Mouse (Mus musculus) thymus, postnatal 0 days (tissue): ENCODE measurements around the gene Nle1. TPM values are rescaled to one million over a fixed set of nuclear protein-coding genes. Genes with fewer than 3 reads are reported as not detected.

ENCODE experiments used
- DNase-seq: peaks from one replicate; pipeline ENCODE4 v3.0.0-alpha.2; 2015; ENCODE audit warnings: low spot score
- polyA plus RNA-seq: library from polyadenylated mRNA; unstranded; fragments of >200 nt; fragmentation: Nextera tagmentation; extraction: Ambion mirVana; gene quantifications from 2 replicates; pipeline ENCODE4 v1.2.1, GENCODE M21; 2015

Nle1 gene
- polyA plus RNA-seq, 1 experiment from 2014 or later: 36.1 TPM

DNA sequence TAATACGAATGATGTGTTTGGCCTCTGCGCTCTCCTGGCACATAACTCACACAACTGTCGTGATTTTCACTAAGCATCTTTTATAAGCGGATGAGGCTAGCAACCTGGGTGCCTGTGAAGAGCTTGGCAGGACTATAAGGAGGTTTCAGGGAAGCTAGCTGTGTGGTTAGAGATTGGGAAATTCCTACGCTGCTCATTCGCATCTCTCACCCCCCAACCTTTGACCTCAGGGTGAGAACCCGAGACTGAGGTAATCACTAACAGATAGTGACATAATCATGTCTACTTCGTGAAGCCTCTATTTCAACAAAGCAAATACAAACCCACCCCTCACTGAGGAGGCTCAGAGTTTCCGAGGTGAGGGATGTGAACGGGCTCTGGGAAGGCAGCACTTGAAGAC lies 12.6 kb upstream of the Nle1 start:
- no peak for DNase-seq

- DNase-seq: peak; percentile 82
Measured at GRCm38 (mm10) chr11:82914711-82915352, 6.6 kb upstream of the Nle1 start.

- no peak for DNase-seq
Measured at GRCm38 (mm10) chr11:82910679-82911389, 2.6 kb upstream of the Nle1 start.

DNA sequence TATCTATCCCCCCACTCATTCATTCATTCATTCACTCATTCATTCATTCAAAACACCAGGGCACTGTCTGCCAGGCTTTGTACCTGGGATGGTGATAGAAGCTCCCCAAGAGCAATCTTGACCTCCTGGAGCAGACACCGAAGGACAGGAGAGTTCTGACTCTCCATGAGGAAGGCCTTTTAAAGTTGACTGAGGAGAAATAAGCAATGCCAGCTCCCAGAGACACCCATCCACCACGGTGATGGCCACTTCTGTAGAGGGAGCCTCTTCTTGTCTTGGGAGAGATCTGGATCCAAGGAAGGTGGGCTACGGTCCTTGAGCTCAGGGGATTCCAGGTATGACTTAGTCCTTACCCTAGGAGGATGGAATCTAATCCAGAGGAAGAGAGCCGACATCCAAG lies 2.0 kb upstream of the Nle1 start, which contains the start of gene Unc45b:
TSS of gene Unc45b (plus strand) at position 301 of the 400 bp plus-strand sequence.
- no peak for DNase-seq

DNA sequence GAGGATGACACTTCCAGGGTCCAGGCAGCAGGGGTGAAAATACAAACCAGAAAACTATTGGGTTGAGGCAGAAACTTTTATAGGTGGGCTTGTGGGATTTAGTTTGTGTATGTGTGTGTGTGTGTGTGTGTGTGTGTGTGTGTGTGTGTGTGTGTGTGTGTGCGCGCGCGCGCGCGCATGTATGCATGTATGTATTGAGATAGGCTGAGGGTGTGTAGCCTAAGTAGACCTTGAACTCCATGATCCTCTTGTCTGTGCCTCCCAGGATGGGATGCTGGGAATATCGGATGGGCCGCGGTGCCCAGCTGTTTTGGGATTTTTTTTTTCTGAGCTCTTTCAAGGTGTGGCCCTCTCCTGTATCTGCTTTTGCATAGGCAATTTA lies 388 bp upstream of the Nle1 start:
- DNase-seq: no peak

DNA sequence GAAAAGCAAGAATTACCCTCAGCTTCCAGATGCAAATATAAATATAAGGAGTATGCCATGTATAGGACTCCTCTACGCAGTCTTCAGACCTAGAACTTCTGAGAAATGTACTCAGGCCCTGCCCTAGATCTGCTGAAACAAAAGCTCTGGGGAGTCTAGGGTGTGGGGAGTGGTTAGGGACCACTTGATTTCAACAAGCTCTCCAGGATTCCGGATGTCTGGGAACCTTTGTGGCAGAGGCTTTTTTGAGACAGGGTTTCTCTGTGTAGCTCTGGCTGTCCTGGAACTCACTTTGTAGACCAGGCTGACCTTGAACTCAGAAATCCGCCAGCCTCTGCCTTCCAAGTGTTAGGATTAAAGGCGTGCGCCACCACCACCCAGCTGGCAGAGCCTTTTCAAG lies 2.4 kb downstream of the Nle1 start:
- no peak for DNase-seq

- DNase-seq: no peak
Measured at GRCm38 (mm10) chr11:82904952-82905351, 3.3 kb downstream of the Nle1 start.

DNA sequence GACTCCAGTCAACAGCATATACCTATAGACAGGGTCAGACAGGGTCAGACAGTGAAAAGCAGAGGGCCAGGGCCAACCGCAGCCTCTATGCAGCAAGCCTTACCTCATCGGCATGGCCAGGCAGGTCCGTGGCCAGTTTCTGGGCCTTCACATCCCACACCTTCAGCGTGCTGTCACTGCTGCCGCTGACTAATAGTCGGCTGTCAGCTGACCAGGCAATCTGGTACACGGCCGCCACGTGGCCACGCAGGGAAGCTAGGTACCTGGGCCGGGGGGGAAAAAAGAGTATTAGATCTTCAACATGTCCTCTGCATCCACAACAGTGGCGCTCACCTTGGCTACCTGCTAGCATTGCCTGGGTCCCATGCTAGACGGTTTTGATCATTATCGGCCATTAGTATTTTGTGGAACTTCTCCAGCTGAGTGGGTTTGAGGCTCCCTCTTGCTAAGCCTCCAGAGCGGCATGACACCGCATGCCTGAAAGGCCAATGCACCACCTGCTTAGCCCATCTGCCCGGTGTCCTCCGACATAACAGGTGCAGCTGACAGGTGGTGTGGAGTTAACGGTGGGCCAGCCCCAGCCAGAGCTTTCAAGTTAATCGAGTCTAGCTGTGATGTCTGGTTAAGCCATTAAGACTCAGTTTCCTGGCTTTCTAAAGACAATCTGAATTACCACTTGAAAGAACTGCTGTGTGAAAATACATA lies 6.5 kb downstream of the Nle1 start:
- DNase-seq: no peak

DNA sequence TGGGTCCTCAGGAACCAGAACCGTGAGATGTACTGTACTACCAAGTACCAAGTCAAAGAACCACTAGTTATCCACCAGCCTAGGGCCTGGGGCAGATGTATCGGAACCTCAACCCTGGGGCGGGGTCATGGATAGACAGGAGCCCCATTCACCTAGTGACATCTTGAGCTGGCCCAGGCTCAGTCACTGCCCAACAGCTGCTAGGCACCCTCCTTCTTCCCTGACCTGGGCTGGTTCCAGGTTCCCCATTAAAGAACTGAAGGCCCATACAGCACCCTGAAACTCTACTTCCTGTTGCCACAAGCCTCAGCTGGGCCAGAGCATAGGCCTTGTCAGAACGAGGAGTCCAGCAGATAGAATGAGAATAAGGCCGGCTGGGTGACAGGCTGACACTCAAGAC lies 8.5 kb downstream of the Nle1 start:
- no peak for DNase-seq

DNA sequence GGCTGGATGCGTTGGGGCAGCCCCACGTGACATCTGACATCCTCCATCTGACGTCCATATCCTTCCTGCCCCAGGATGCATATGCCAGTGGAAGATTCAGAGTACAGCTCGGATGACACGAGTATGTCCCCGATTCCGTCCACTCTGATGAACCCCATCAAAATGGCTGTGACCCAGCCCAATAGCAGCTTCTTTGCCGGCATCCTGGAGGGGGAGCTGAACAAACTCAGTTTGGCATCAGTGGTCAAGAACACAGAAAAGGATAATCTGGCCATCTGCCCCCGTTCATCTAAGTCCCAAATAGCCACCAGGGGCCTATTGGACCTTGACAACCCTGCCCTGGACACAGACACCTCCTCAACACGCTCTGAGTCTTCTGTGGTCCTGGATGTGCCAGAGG lies 10.7 kb downstream of the Nle1 start:
- DNase-seq: no peak

DNA sequence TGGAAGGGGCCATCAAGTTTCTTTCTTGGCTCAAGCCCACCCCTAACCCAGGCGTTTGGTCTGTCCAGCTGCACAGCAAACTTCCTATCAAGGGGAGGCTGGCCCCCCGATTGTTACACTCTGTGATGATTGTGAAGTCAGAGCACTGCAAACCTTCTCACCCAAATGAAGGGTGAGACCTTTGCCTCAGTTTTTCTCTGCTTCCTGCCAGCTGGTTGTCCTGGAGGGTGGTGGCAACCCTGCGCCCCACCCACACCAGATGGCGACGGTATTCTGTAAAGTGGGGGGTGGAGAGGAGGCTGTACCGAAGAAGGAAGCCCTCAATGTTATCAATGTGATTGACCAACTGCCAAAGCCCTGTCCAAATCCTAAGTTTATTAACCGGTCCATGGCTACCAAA lies 16.3 kb downstream of the Nle1 start, which contains the start of gene Fndc8:
TSS of gene Fndc8 (plus strand) at position 189 of the 400 bp plus-strand sequence.
- DNase-seq: peak; percentile 78

- DNase-seq: peak; percentile 96
Measured at GRCm38 (mm10) chr11:82890342-82890762, 17.9 kb downstream of the Nle1 start, which contains the start of gene Rad51d. Gene Rad51d (minus strand): TSS chr11:82890614.

DNA sequence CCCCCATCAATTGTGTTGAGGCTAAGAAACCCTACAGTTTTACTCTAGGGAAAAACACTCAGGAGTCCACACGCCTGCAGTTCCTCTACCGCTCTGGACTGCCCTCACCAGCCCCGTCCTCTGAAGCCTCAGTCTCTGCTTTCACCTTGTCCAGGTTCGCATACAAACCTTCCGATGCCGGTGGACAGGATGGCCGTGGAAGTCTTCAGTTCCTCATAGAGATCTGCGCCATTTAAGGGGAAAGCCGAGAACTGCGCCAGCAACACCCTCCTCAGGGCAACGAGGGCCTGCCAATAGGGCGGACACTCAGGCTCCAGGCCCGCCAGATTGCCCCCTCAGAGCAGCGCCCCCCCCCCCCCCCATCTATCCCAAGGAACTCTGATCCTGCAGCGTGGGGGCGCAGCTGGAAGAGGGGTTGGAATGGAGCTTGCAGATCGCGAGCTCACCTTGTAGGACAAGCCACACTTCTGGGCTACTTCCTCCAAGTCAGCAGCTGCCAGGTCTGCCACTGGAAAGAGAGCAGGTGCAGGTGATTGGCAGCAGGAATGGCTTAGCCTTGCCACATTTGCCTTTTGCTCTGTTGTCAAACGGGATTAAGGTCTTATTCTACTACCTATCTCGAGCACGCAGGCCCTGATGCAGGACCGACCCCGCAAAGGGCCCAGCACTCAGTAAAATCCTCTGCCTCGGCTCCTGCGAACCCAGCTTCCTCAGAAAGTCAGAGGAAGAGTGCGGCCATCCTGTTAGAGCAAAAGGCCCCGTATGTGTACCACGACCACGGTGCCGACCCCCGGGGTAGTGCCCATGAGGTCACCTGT lies 18.5 kb downstream of the Nle1 start:
- DNase-seq: peak; percentile 59

DNA sequence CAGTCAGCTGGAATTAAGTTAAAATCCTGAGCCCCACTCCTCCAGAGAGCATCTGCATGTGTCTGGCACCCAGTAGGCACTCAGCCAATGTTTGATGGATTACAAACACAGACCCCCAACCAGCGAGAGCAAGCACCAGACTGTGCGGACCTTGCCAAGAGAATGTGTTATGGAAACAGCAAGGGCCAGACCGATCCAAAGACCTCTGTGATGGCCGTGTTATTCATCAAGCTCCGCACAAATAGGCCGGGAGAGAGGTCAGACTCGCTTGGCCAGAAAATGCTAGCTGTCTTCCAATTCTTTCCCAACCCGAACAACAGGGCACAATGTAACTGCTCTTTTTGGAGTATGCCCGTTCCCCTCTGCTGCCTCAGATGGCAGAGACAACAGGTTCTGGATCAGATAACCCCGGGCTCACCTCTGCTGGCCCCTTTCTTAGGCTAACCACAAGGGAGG lies 19.7 kb downstream of the Nle1 start:
- DNase-seq: no peak

DNA sequence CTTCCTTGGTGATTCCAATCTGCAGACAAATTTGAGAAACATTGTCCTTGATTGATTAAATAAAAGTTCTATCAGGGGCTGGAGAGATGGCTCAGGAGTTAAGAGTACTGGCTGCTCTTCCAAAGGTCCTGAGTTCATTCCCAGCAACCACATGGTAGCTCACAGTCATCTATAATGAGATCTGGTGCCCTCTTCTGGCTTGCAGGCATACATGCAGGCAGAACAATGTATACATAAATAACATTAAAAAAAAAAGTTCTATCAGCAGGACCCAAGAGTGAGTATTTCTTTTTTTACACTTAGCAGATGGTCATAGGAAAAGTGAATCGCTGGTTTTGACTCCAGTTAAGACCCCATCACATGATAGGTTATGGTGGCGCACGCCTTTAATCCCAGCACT lies 21.7 kb downstream of the Nle1 start:
- peak; percentile 21 for DNase-seq

- no peak for DNase-seq
Measured at GRCm38 (mm10) chr11:82883180-82883579, 25.0 kb downstream of the Nle1 start.

- DNase-seq: no peak
Measured at GRCm38 (mm10) chr11:82877726-82878344, 30.4 kb downstream of the Nle1 start.

- DNase-seq: no peak
Measured at GRCm38 (mm10) chr11:82875631-82876030, 32.6 kb downstream of the Nle1 start.

DNA sequence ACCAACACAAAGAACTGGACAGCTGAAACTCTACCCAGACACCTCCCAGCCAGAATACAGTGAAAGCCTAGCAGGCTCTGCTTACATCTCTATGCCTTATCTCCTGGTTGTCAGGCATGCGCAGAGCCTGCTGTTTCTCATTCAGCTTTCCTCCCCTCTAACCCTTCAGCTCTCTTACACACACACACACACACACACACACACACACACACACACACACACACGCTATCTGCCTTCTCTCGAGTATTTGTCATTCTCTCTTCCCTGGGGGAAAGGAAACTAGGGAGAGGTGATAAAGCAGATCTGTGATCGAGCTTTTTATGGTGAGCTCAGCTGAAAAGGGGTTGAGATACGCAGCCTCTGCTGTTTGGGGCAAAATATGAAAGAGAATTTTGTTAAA lies 33.3 kb downstream of the Nle1 start:
- no peak for DNase-seq

GRCm38 (mm10) chr11:82871031-82871446 lies 37.2 kb downstream of the Nle1 start, which contains the start of gene Rffl:
Gene Rffl (minus strand): TSS chr11:82871210.
- DNase-seq: peak; percentile 96
